Mouse (Mus musculus) heart, embryonic 13.5 days (tissue): ENCODE results near the gene Serac1. TPM values are rescaled to one million over a fixed set of nuclear protein-coding genes. Genes with fewer than 3 reads are reported as not detected.

Experiments
- ATAC-seq: fragments of 200-750 bp; cut with Nextera tagmentation; 2 replicates; pipeline ENCODE4 v1.8.0; 2017; ENCODE audit warnings: moderate TSS enrichment; ENCODE audit not compliant: insufficient number of reproducible peaks, low FRiP score, low TSS enrichment; ENCODE audit errors: extremely low read depth
- H3K27ac ChIP-seq: fragments of 300-500 bp; sonication (generic); replicated peaks from 2 replicates; pipeline ENCODE4 v1.5.1; 2015; ENCODE audit warnings: moderate library complexity, mild to moderate bottlenecking, inconsistent platforms
- H3K27me3 ChIP-seq: fragments of 300-500 bp; sonication (generic); replicated peaks from 2 replicates; pipeline ENCODE4 v1.6.1; 2015; ENCODE audit warnings: mild to moderate bottlenecking, inconsistent platforms
- H3K36me3 ChIP-seq: fragments of 300-500 bp; sonication (generic); 2 replicates; pipeline ENCODE4 v1.6.1; 2015; ENCODE audit warnings: mild to moderate bottlenecking, inconsistent platforms
- H3K4me1 ChIP-seq: fragments of 300-500 bp; sonication (generic); 2 replicates; pipeline ENCODE4 v1.6.1; 2015; ENCODE audit warnings: inconsistent platforms
- H3K4me2 ChIP-seq: fragments of 300-500 bp; sonication (generic); 2 replicates; pipeline ENCODE4 v1.6.1; 2015; ENCODE audit warnings: inconsistent platforms, mild to moderate bottlenecking, moderate library complexity
- H3K4me3 ChIP-seq: fragments of 300-500 bp; sonication (generic); 2 replicates; pipeline ENCODE4 v1.5.1; 2015; ENCODE audit warnings: moderate library complexity, mild to moderate bottlenecking, inconsistent platforms
- H3K9ac ChIP-seq: fragments of 300-500 bp; sonication (generic); 2 replicates; pipeline ENCODE4 v1.6.1; 2015; ENCODE audit warnings: inconsistent platforms, mild to moderate bottlenecking, moderate library complexity
- H3K9me3 ChIP-seq: fragments of 300-500 bp; sonication (generic); 2 replicates; pipeline ENCODE4 v1.6.1; 2016; ENCODE audit warnings: inconsistent platforms
- WGBS: fragments of 180-500 bp; shearing (Covaris S2); methylation state at CpG from one replicate; pipeline ENCODE4 v1.1.7; 2015; ENCODE audit warnings: mixed read lengths; 5-methylcytosine and 5-hydroxymethylcytosine counted together
- polyA plus RNA-seq: library from polyadenylated mRNA; unstranded; fragments of >200 nt; fragmentation: Nextera tagmentation; extraction: Ambion mirVana; gene quantifications from 2 replicates; pipeline ENCODE4 v1.2.1, GENCODE M21; 2015

The Serac1 gene
- polyA plus RNA-seq, 1 experiment from 2014 or later = 5.6 TPM

GRCm38 (mm10) chr17:6107015-6107601 is 27.6 kb upstream of the Serac1 start:
- no peak for ATAC-seq
- peaks cover 9% of the 10 kb centered on the region; the same call in 1 of the 2 replicates for H3K27me3 ChIP-seq

DNA sequence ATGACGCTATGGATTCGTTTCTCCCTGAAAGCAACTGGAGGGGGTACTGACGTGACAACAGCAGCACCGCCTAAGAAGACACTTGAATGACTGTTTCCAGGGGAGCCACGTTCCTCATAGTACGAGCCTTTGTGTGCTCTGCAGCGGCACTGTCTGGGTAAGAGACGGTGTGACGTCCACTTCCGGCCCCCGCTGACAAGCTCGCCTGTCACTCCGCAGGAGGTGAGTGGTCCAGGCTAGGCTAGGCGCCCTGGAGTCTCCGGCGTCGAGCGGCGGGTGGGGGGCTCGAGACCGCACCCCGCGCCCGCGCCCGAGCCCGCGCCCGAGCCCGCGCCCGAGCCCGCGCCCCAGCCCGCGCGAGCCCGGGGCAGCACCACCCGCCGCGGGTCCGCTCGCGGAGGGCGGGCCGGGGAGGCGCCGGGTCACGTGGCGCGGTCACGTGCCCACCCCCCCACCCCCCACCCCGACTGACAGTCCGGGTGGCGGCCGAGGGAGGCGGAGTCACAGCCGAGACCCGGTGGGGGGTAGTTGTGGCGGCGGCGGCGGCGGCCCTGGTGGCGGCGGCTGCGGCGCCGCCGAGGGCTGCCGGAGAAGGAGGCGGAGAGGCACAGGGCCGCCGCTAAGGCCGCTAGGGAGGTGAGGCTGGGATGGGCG is 26.9 kb upstream of the Serac1 start, which contains the start of gene Tulp4:
Gene Tulp4, plus strand, starts transcription at position 77 of the 654 bp plus-strand sequence.
- Histone ChIP-seq H3K4me1 (peaks cover 24% of the 10 kb centered on the region), H3K9ac (peak within 1 kb of the TSS; percentile 98), H3K9me3 (no peaks in the 10 kb centered on the region), H3K4me2 (peak within 1 kb of the TSS; percentile 75), H3K27me3 (peaks cover 9% of the 10 kb centered on the region; the same call in 1 of the 2 replicates), H3K4me3 (peak within 1 kb of the TSS; percentile 89), H3K27ac (peak within 1 kb of the TSS; percentile 95), H3K36me3 (peaks cover 10% of the 10 kb centered on the region)
- peak; percentile 95 for ATAC-seq
- WGBS = under 1% methylated on average over 44 of the region's 76 CpGs

More at GRCm38 (mm10) chr17:6107015-6107601, 27.6 kb upstream of the Serac1 start:
- peak overlapping the region; percentile 75 for H3K4me2 ChIP-seq
- no peaks in the 10 kb centered on the region for H3K9me3 ChIP-seq
- H3K27ac ChIP-seq = peak overlapping the region; percentile 95
- H3K9ac ChIP-seq = peak overlapping the region; percentile 98
- peak overlapping the region; percentile 89 for H3K4me3 ChIP-seq
- peaks cover 10% of the 10 kb centered on the region for H3K36me3 ChIP-seq
- H3K4me1 ChIP-seq = peaks cover 24% of the 10 kb centered on the region
- under 1% methylated on average over 49 of the region's 50 CpGs for WGBS

GRCm38 (mm10) chr17:6103566-6103965 is 24.0 kb upstream of the Serac1 start:
- H3K4me3 ChIP-seq = no peak overlapping the region
- H3K27ac ChIP-seq = no peak overlapping the region
- H3K9me3 ChIP-seq = no peaks in the 10 kb centered on the region
- peaks cover 12% of the 10 kb centered on the region for H3K4me1 ChIP-seq
- H3K36me3 ChIP-seq = no peaks in the 10 kb centered on the region
- no peak overlapping the region for H3K9ac ChIP-seq
- H3K4me2 ChIP-seq = no peak overlapping the region
- 80% methylated on average over 6 of the region's 6 CpGs for WGBS
- ATAC-seq = no peak
- peaks cover 9% of the 10 kb centered on the region; the same call in 1 of the 2 replicates for H3K27me3 ChIP-seq

- no peak for ATAC-seq
- 82% methylated on average over 3 of the region's 3 CpGs for WGBS
- Histone ChIP-seq H3K9me3 (no peaks in the 10 kb centered on the region), H3K36me3 (no peaks in the 10 kb centered on the region), H3K4me2 (no peak overlapping the region), H3K27ac (no peak overlapping the region), H3K4me1 (no peaks in the 10 kb centered on the region), H3K27me3 (peaks cover 9% of the 10 kb centered on the region; the same call in 1 of the 2 replicates), H3K9ac (no peak overlapping the region), H3K4me3 (no peak overlapping the region)
Observed at GRCm38 (mm10) chr17:6102287-6102686, 22.7 kb upstream of the Serac1 start.

DNA sequence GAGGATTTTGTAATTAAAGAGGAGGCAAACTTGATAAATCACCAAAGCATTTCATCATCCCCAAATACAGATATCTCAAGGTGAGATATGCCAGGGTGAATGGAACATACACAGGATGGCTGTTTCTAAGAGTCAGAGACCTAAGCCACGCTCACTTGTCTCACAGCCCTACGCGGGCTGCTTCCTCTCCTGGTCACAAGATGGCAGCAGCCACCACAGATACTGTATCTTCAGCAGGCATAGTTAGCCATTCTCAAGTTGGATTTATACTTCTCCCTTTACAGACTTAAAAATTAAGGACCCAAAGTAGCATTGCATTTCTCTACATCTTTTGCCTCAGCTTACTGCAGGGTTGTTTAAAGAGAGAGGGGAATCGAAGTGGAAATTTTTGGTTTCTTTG is 18.3 kb upstream of the Serac1 start:
- H3K27ac ChIP-seq = no peak overlapping the region
- no peaks in the 10 kb centered on the region for H3K4me1 ChIP-seq
- no peak overlapping the region for H3K9ac ChIP-seq
- H3K4me3 ChIP-seq = no peak overlapping the region
- WGBS = 24% methylated on average over 4 of the region's 4 CpGs
- no peak for ATAC-seq
- no peaks in the 10 kb centered on the region for H3K9me3 ChIP-seq
- no peaks in the 10 kb centered on the region for H3K27me3 ChIP-seq
- H3K36me3 ChIP-seq = no peaks in the 10 kb centered on the region
- H3K4me2 ChIP-seq = no peak overlapping the region

DNA sequence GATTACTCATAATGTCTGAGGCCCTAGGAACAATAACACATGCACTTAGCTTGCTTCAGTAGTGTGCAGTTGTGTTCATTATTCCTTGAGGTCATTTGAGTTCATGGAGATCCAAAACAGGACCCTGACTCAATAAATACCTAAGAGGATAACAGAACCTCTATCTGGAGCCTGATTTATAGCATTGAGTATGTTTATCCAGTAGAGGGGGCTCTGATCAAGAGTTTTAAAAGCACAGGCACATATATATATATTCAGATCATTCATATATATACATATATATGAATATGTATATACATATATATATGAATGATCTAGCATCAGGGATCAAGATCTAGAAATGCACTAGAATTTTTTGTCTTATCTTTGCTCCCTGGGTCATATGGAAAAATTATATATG is 16.0 kb upstream of the Serac1 start:
- H3K36me3 ChIP-seq = peaks cover 3% of the 10 kb centered on the region; the same call in 1 of the 2 replicates
- H3K4me2 ChIP-seq = no peak overlapping the region
- no peak overlapping the region for H3K4me3 ChIP-seq
- H3K9ac ChIP-seq = no peak overlapping the region
- H3K9me3 ChIP-seq = no peaks in the 10 kb centered on the region
- no peaks in the 10 kb centered on the region for H3K27me3 ChIP-seq
- no peak for ATAC-seq
- no peaks in the 10 kb centered on the region for H3K4me1 ChIP-seq
- no peak overlapping the region for H3K27ac ChIP-seq

GRCm38 (mm10) chr17:6091604-6092003 is 12.1 kb upstream of the Serac1 start:
- Histone ChIP-seq H3K4me2 (no peak overlapping the region), H3K27me3 (no peaks in the 10 kb centered on the region), H3K4me1 (no peaks in the 10 kb centered on the region), H3K36me3 (peaks cover 21% of the 10 kb centered on the region), H3K27ac (no peak overlapping the region), H3K4me3 (no peak overlapping the region), H3K9me3 (no peaks in the 10 kb centered on the region), H3K9ac (no peak overlapping the region)
- ATAC-seq = no peak
- whole genome bisulfite sequencing = 84% methylated on average over 6 of the region's 6 CpGs

DNA sequence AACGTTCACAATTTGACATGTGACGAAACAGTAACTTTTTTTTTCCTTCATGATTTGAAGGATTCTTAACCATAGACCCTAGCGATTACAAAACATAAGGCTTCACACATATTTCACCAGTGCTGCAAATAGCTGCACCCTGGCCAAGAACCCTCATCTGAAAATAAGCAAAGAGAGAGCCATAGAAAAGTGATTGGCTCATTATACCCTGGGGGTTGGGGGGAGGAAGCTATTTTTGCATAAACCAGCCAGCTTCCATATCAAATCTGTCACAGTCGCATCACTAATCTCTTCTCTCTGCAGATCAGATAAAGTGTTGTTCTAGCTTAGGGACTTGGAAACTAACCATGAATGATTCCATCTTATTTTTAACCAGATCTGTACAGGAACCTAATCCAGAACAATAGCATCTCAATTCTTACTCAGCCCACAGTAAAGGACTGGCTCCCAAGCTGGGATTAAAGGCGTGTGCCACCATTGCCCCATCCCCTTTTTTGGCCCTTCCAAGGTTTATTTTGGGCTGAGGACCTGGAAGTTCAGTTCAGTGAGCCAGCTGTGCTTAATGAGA is 3.9 kb upstream of the Serac1 start:
- no peak overlapping the region for H3K9ac ChIP-seq
- no peaks in the 10 kb centered on the region for H3K9me3 ChIP-seq
- no peak overlapping the region for H3K4me3 ChIP-seq
- peaks cover 15% of the 10 kb centered on the region for H3K4me1 ChIP-seq
- no peak overlapping the region for H3K4me2 ChIP-seq
- 81% methylated on average over 5 of the region's 5 CpGs for WGBS
- H3K36me3 ChIP-seq = peaks cover 49% of the 10 kb centered on the region
- no peak overlapping the region for H3K27ac ChIP-seq
- no peaks in the 10 kb centered on the region for H3K27me3 ChIP-seq
- no peak for ATAC-seq

- Histone ChIP-seq H3K4me1 (peaks cover 6% of the 10 kb centered on the region), H3K4me2 (no peak overlapping the region), H3K9me3 (no peaks in the 10 kb centered on the region), H3K36me3 (peaks cover 42% of the 10 kb centered on the region), H3K27ac (no peak overlapping the region), H3K9ac (no peak overlapping the region), H3K4me3 (no peak overlapping the region), H3K27me3 (no peaks in the 10 kb centered on the region)
- 72% methylated on average over 7 of the region's 7 CpGs for WGBS
- ATAC-seq = no peak
Observed at GRCm38 (mm10) chr17:6073405-6073804, 6.1 kb downstream of the Serac1 start.

- no peaks in the 10 kb centered on the region for H3K9me3 ChIP-seq
- H3K9ac ChIP-seq = no peak overlapping the region
- no peak overlapping the region for H3K27ac ChIP-seq
- no peaks in the 10 kb centered on the region for H3K4me1 ChIP-seq
- H3K4me2 ChIP-seq = no peak overlapping the region
- WGBS = 87% methylated on average over 6 of the region's 6 CpGs
- ATAC-seq = no peak
- H3K4me3 ChIP-seq = no peak overlapping the region
- no peaks in the 10 kb centered on the region for H3K27me3 ChIP-seq
- H3K36me3 ChIP-seq = peaks cover 73% of the 10 kb centered on the region
Observed at GRCm38 (mm10) chr17:6069866-6070265, 9.7 kb downstream of the Serac1 start.

GRCm38 (mm10) chr17:6067613-6068012 is 11.9 kb downstream of the Serac1 start:
- H3K9me3 ChIP-seq = no peaks in the 10 kb centered on the region
- H3K27ac ChIP-seq = no peak overlapping the region
- H3K4me2 ChIP-seq = no peak overlapping the region
- H3K4me3 ChIP-seq = no peak overlapping the region
- H3K9ac ChIP-seq = no peak overlapping the region
- no peaks in the 10 kb centered on the region for H3K27me3 ChIP-seq
- 81% methylated on average over 7 of the region's 7 CpGs for WGBS
- ATAC-seq = no peak
- H3K36me3 ChIP-seq = peaks cover 77% of the 10 kb centered on the region
- H3K4me1 ChIP-seq = no peaks in the 10 kb centered on the region; the same call in 1 of the 2 replicates
